Mouse (Mus musculus) forebrain, embryonic 14.5 days (tissue): ENCODE results near the gene Wdr13. TPM values are rescaled to one million over a fixed set of nuclear protein-coding genes. Genes with fewer than 3 reads are reported as not detected.

Source experiments
- ATAC-seq: fragments of 200-750 bp; cut with Nextera tagmentation; 2 replicates; pipeline ENCODE4 v1.8.0; 2017; ENCODE audit warnings: mild to moderate bottlenecking, moderate library complexity
- DNase-seq: peaks from one replicate; pipeline ENCODE4 v3.0.0-alpha.2; 2015; ENCODE audit warnings: low spot score
- H3K27ac ChIP-seq: fragments of 300-500 bp; sonication (generic); 2 replicates; pipeline ENCODE4 v1.5.1; 2014; ENCODE audit warnings: low read depth, mild to moderate bottlenecking, control low read depth, low read length, moderate library complexity
- H3K27me3 ChIP-seq: fragments of 300-500 bp; sonication (generic); replicated peaks from 2 replicates; pipeline ENCODE4 v1.6.1; 2014; ENCODE audit warnings: low read length, control low read depth, mixed read lengths; ENCODE audit not compliant: control insufficient read depth, insufficient read depth
- H3K36me3 ChIP-seq: fragments of 300-500 bp; sonication (generic); 2 replicates; pipeline ENCODE4 v1.6.1; 2014; ENCODE audit warnings: low read length, control low read depth; ENCODE audit not compliant: control insufficient read depth, insufficient read depth
- H3K4me1 ChIP-seq: fragments of 300-500 bp; sonication (generic); 2 replicates; pipeline ENCODE4 v1.6.1; 2014; ENCODE audit warnings: antibody characterized with exemption, low read length, control low read depth; ENCODE audit not compliant: control insufficient read depth, insufficient read depth
- H3K4me2 ChIP-seq: fragments of 300-500 bp; sonication (generic); 2 replicates; pipeline ENCODE4 v1.6.1; 2014; ENCODE audit warnings: mild to moderate bottlenecking, control low read depth, low read length
- H3K4me3 ChIP-seq: fragments of 300-500 bp; sonication (generic); 2 replicates; pipeline ENCODE4 v1.5.1; 2014; ENCODE audit warnings: low read depth, low read length, control low read depth
- H3K9ac ChIP-seq: fragments of 300-500 bp; sonication (generic); 2 replicates; pipeline ENCODE4 v1.6.1; 2014; ENCODE audit warnings: mild to moderate bottlenecking, low read length, control low read depth, moderate library complexity
- H3K9me3 ChIP-seq: fragments of 300-500 bp; sonication (generic); replicated peaks from 2 replicates; pipeline ENCODE4 v1.6.1; 2016; ENCODE audit warnings: low read length, control low read depth, mixed read lengths; ENCODE audit not compliant: control insufficient read depth
- WGBS: fragments of 180-500 bp; shearing (Covaris S2); extraction: QIAGEN DNeasy Blood & Tissue Kit; methylation state at CpG from one replicate; pipeline ENCODE4 v1.1.7; 2014; 5-methylcytosine and 5-hydroxymethylcytosine counted together
- polyA plus RNA-seq: library from polyadenylated mRNA; unstranded; fragments of >200 nt; fragmentation: Nextera tagmentation; extraction: Ambion mirVana; gene quantifications from 2 replicates; pipeline ENCODE4 v1.2.1, GENCODE M21; 2014

The Wdr13 gene
- polyA plus RNA-seq, 1 experiment from 2014 or later, result 35.2 TPM

- peak within 1 kb of the TSS; percentile 59 for H3K4me3 ChIP-seq
- 32% methylated on average over 63 of the region's 65 CpGs for WGBS
These were observed 12.7 kb upstream of the Wdr13 start, which contains the start of gene Rbm3 for GRCm38 (mm10) chrX:8145153-8145991. Gene Rbm3 (minus strand): TSS chrX:8145880.

GRCm38 (mm10) chrX:8143750-8144149, 11.1 kb upstream of the Wdr13 start:
- Histone ChIP-seq H3K27ac (no peak overlapping the region), H3K9ac (peak overlapping the region; percentile 84)

More at GRCm38 (mm10) chrX:8145153-8145991, 12.7 kb upstream of the Wdr13 start, which contains the start of gene Rbm3:
- Histone ChIP-seq H3K27me3 (no peaks in the 10 kb centered on the region), H3K9ac (peak within 1 kb of the TSS; percentile 84), H3K36me3 (peaks cover 35% of the 10 kb centered on the region), H3K4me2 (peak within 1 kb of the TSS; percentile 64), H3K4me1 (peaks cover 3% of the 10 kb centered on the region), H3K9me3 (no peaks in the 10 kb centered on the region), H3K27ac (peak within 1 kb of the TSS; percentile 95)
- DNase-seq (peak; percentile 94), ATAC-seq (peak; percentile 97)

GRCm38 (mm10) chrX:8142948-8143347, 10.3 kb upstream of the Wdr13 start:
- DNase-seq, result no peak
- Histone ChIP-seq H3K9ac (no peak overlapping the region), H3K27ac (no peak overlapping the region), H3K4me3 (no peak overlapping the region), H3K9me3 (no peaks in the 10 kb centered on the region), H3K4me2 (no peak overlapping the region), H3K36me3 (peaks cover 46% of the 10 kb centered on the region), H3K27me3 (no peaks in the 10 kb centered on the region), H3K4me1 (peaks cover 3% of the 10 kb centered on the region)
- 83% methylated on average over 7 of the region's 7 CpGs for WGBS
- no peak for ATAC-seq

More at GRCm38 (mm10) chrX:8143750-8144149, 11.1 kb upstream of the Wdr13 start:
- Histone ChIP-seq H3K4me1 (peaks cover 3% of the 10 kb centered on the region), H3K9me3 (no peaks in the 10 kb centered on the region), H3K4me2 (peak overlapping the region; percentile 64), H3K27me3 (no peaks in the 10 kb centered on the region), H3K36me3 (peaks cover 42% of the 10 kb centered on the region), H3K4me3 (peak overlapping the region; percentile 59)
- WGBS, result 70% methylated on average over 7 of the region's 7 CpGs
- ATAC-seq (no peak), DNase-seq (no peak)

- Histone ChIP-seq H3K4me1 (peaks cover 3% of the 10 kb centered on the region), H3K4me3 (no peak overlapping the region), H3K27me3 (no peaks in the 10 kb centered on the region), H3K36me3 (peaks cover 51% of the 10 kb centered on the region), H3K27ac (no peak overlapping the region), H3K9ac (no peak overlapping the region), H3K9me3 (no peaks in the 10 kb centered on the region), H3K4me2 (no peak overlapping the region)
- ATAC-seq (no peak), DNase-seq (no peak)
- WGBS, result 70% methylated on average over 3 of the region's 3 CpGs
These were observed 8.4 kb upstream of the Wdr13 start for GRCm38 (mm10) chrX:8141058-8141457.

GRCm38 (mm10) chrX:8140446-8140845, 7.8 kb upstream of the Wdr13 start:
- Histone ChIP-seq H3K9ac (no peak overlapping the region), H3K4me2 (no peak overlapping the region), H3K4me1 (peaks cover 3% of the 10 kb centered on the region), H3K4me3 (no peak overlapping the region), H3K36me3 (peaks cover 51% of the 10 kb centered on the region), H3K27me3 (no peaks in the 10 kb centered on the region), H3K27ac (no peak overlapping the region), H3K9me3 (no peaks in the 10 kb centered on the region)
- WGBS, result 96% methylated on average over 2 of the region's 2 CpGs
- no peak for ATAC-seq
- no peak for DNase-seq

- Histone ChIP-seq H3K27ac (no peak overlapping the region), H3K4me1 (peaks cover 3% of the 10 kb centered on the region), H3K4me2 (no peak overlapping the region), H3K9me3 (no peaks in the 10 kb centered on the region), H3K27me3 (no peaks in the 10 kb centered on the region), H3K36me3 (peaks cover 51% of the 10 kb centered on the region), H3K4me3 (no peak overlapping the region), H3K9ac (no peak overlapping the region)
- whole genome bisulfite sequencing, result 54% methylated on average over 1 of the region's 1 CpGs
- ATAC-seq (no peak), DNase-seq (no peak)
These were observed 6.8 kb upstream of the Wdr13 start for GRCm38 (mm10) chrX:8139480-8139879.

- WGBS, result 49% methylated on average over 2 of the region's 2 CpGs
- Histone ChIP-seq H3K36me3 (peaks cover 21% of the 10 kb centered on the region), H3K27me3 (no peaks in the 10 kb centered on the region), H3K9ac (no peak overlapping the region), H3K4me2 (no peak overlapping the region), H3K4me3 (no peak overlapping the region), H3K27ac (no peak overlapping the region), H3K9me3 (no peaks in the 10 kb centered on the region), H3K4me1 (no peaks in the 10 kb centered on the region)
- DNase-seq (no peak), ATAC-seq (no peak)
These were observed 3.2 kb upstream of the Wdr13 start for GRCm38 (mm10) chrX:8135886-8136285.

GRCm38 (mm10) chrX:8131393-8131792, 1.3 kb downstream of the Wdr13 start:
- Histone ChIP-seq H3K27me3 (no peaks in the 10 kb centered on the region), H3K27ac (no peak overlapping the region), H3K4me2 (peak overlapping the region; percentile 54), H3K9me3 (no peaks in the 10 kb centered on the region), H3K36me3 (peaks cover 15% of the 10 kb centered on the region; the same call in 1 of the 2 replicates), H3K4me3 (peak overlapping the region; percentile 48), H3K9ac (no peak overlapping the region), H3K4me1 (no peaks in the 10 kb centered on the region)
- WGBS, result 89% methylated on average over 17 of the region's 17 CpGs
- ATAC-seq (peak; percentile 1; the same call in 1 of the 2 replicates), DNase-seq (no peak)

- H3K9ac ChIP-seq, result no peak overlapping the region
- H3K4me2 ChIP-seq, result no peak overlapping the region
- no peak overlapping the region for H3K27ac ChIP-seq
- no peaks in the 10 kb centered on the region for H3K27me3 ChIP-seq
- ATAC-seq, result no peak
- no peak for DNase-seq
- WGBS, result 82% methylated on average over 7 of the region's 7 CpGs
- H3K9me3 ChIP-seq, result no peaks in the 10 kb centered on the region
- H3K4me1 ChIP-seq, result no peaks in the 10 kb centered on the region
- peaks cover 24% of the 10 kb centered on the region for H3K36me3 ChIP-seq
- no peak overlapping the region for H3K4me3 ChIP-seq
These were observed 7.5 kb downstream of the Wdr13 start for GRCm38 (mm10) chrX:8125235-8125634.
